Mouse (Mus musculus) lung, adult 2 months (tissue): ENCODE measurements around the gene Fsip1. TPM values are rescaled to one million over a fixed set of nuclear protein-coding genes. Genes with fewer than 3 reads are reported as not detected.

Source experiments
- DNase-seq: peaks from one replicate; pipeline ENCODE4 v3.0.0; 2022
- H3K4me1 ChIP-seq: fragments of 200-500 bp; 2 replicates; pipeline ENCODE4 v1.6.1; 2011; ENCODE audit warnings: low read length; ENCODE audit not compliant: control insufficient read depth, insufficient read depth
- H3K4me3 ChIP-seq: fragments of 200-500 bp; replicated peaks from 2 replicates; pipeline ENCODE3; 2011; ENCODE audit warnings: low read depth, mild to moderate bottlenecking, control low read depth, low read length; ENCODE audit errors: extremely low read depth
- CTCF ChIP-seq: fragments of 200-500 bp; IDR thresholded peaks from 2 replicates; pipeline ENCODE4 v1.5.1; 2011; ENCODE audit warnings: mild to moderate bottlenecking, low read length, control low read depth; ENCODE audit not compliant: insufficient read depth
- POLR2A ChIP-seq: fragments of 200-500 bp; IDR thresholded peaks from 2 replicates; pipeline ENCODE4 v1.6.1; 2011; ENCODE audit warnings: low read depth, mild to moderate bottlenecking, control low read depth, low read length, borderline replicate concordance; ENCODE audit errors: extremely low read depth
- WGBS: fragments of 180-500 bp; shearing (Covaris S2); methylation state at CpG from one replicate; pipeline ENCODE4 v1.1.7; 2018; 5-methylcytosine and 5-hydroxymethylcytosine counted together
- polyA plus RNA-seq: library from polyadenylated mRNA; depleted of rRNA; stranded (reverse); fragments of >200 nt; gene quantifications from 2 replicates; pipeline ENCODE4 v1.2.3, GENCODE M21; 2012

The Fsip1 gene
- polyA plus RNA-seq, 1 experiment = 0.60 TPM

GRCm38 (mm10) chr2:118196966-118197365 is 59.8 kb downstream of the Fsip1 start:
- TF ChIP-seq CTCF = no peak
- no peak for TF ChIP-seq POLR2A
- DNase-seq = no peak
- 84% methylated on average over 3 of the region's 3 CpGs for WGBS
- Histone ChIP-seq H3K4me1 (no peaks in the 10 kb centered on the region), H3K4me3 (no peak overlapping the region)

- WGBS = 74% methylated on average over 2 of the region's 2 CpGs
- no peak for DNase-seq
- no peak overlapping the region for H3K4me3 ChIP-seq
- peaks cover 3% of the 10 kb centered on the region for H3K4me1 ChIP-seq
- TF ChIP-seq CTCF = no peak
- TF ChIP-seq POLR2A = no peak
These were observed 74.6 kb downstream of the Fsip1 start for GRCm38 (mm10) chr2:118182136-118182535.

GRCm38 (mm10) chr2:118179873-118180585 is 76.7 kb downstream of the Fsip1 start:
- Histone ChIP-seq H3K4me3 (no peak overlapping the region), H3K4me1 (peaks cover 3% of the 10 kb centered on the region)
- no peak for TF ChIP-seq CTCF
- no peak for TF ChIP-seq POLR2A
- no peak for DNase-seq

GRCm38 (mm10) chr2:118179472-118179871 is 77.3 kb downstream of the Fsip1 start:
- 11% methylated on average over 7 of the region's 10 CpGs for WGBS
- DNase-seq = peak; percentile 8
- Histone ChIP-seq H3K4me1 (peaks cover 3% of the 10 kb centered on the region), H3K4me3 (peak overlapping the region; percentile 36)
- TF ChIP-seq CTCF (no peak), POLR2A (no peak)

- 73% methylated on average over 10 of the region's 10 CpGs for WGBS
- no peak for DNase-seq
- H3K4me1 ChIP-seq = peaks cover 3% of the 10 kb centered on the region
- TF ChIP-seq POLR2A = no peak
- TF ChIP-seq CTCF = no peak
- no peak overlapping the region for H3K4me3 ChIP-seq
These were observed 82.0 kb downstream of the Fsip1 start for GRCm38 (mm10) chr2:118174558-118175383.

- DNase-seq = no peak
- 64% methylated on average over 1 of the region's 1 CpGs for WGBS
- TF ChIP-seq POLR2A = no peak
- no peak for TF ChIP-seq CTCF
- no peaks in the 10 kb centered on the region for H3K4me1 ChIP-seq
- no peak overlapping the region for H3K4me3 ChIP-seq
These were observed 88.5 kb downstream of the Fsip1 start for GRCm38 (mm10) chr2:118168225-118168624.

- no peak for DNase-seq
These were observed 89.0 kb downstream of the Fsip1 start for GRCm38 (mm10) chr2:118167731-118168130.

GRCm38 (mm10) chr2:118165691-118166090 is 91.1 kb downstream of the Fsip1 start:
- TF ChIP-seq POLR2A (no peak), CTCF (no peak)
- DNase-seq = no peak
- 81% methylated on average over 2 of the region's 2 CpGs for WGBS
- H3K4me1 ChIP-seq = no peaks in the 10 kb centered on the region
- no peak overlapping the region for H3K4me3 ChIP-seq

More at GRCm38 (mm10) chr2:118167731-118168130, 89.0 kb downstream of the Fsip1 start:
- 68% methylated on average over 4 of the region's 4 CpGs for WGBS
- TF ChIP-seq CTCF = no peak
- TF ChIP-seq POLR2A = no peak
- no peak overlapping the region for H3K4me3 ChIP-seq
- no peaks in the 10 kb centered on the region for H3K4me1 ChIP-seq

GRCm38 (mm10) chr2:118164137-118164536 is 92.6 kb downstream of the Fsip1 start:
- TF ChIP-seq POLR2A (no peak), CTCF (no peak)
- 85% methylated on average over 6 of the region's 6 CpGs for WGBS
- no peak for DNase-seq
- Histone ChIP-seq H3K4me3 (no peak overlapping the region), H3K4me1 (no peaks in the 10 kb centered on the region)
